Mouse (Mus musculus): Measurements from ENCODE around the gene Grin3a.

GRCm38 (mm10) chr4:49845612-49845985 is at the start of gene Grin3a:
- TF ChIP-seq CTCF (IDR thresholded peaks at IDR 0.05; ENCODE audit: low read depth, low read length) (no peak), POLR2A (IDR thresholded peaks at IDR 0.05; ENCODE audit: borderline replicate concordance, low read depth, low read length) (no peak)

Measured in bone marrow macrophage, adult 2 months (primary cell).